ENCODE assay signal across 16 mouse cellular contexts in the genomic region with DNA sequence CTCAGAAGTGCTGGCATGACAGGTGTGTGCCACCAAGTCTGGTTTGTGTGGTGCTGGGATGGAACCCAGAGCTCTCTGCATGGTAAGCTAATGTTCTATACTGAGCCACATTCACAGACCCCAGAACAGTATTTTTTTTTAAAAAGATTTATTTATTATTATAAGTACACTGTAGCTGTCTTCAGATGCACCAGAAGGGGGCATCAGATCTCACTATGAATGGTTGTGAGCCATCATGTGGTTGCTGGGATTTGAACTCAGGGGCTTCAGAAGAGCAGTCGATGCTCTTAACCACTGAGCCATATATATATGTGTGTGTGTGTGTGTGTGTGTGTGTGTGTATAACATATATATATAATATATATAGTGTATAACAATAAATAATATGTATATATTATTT. TPM values are rescaled to one million over a fixed set of nuclear protein-coding genes. Genes with fewer than 3 reads are reported as not detected.
DNase-seq lines count a peak whose midpoint lies in the region; ATAC-seq and TF ChIP-seq lines count a peak whose summit lies in the region.
"Had no signal": no experiment of that assay in that cellular context is flagged by ENCODE, and none has a peak within 500 bp of the region (broad histone marks: within the 10 kb centered on the region; RNA-seq: fewer than 3 reads in every experiment).

No protein-coding gene starts in this region.

- no peak overlapping the region for H3K4me3 ChIP-seq in hindbrain, embryonic 10.5 days
- no peak overlapping the region for H3K4me3 ChIP-seq in hindbrain, embryonic 16.5 days (ENCODE audit: low read length)
- no peak overlapping the region for H3K4me3 ChIP-seq in lung, postnatal 0 days (ENCODE audit: low read depth, low read length)
- H3K4me3 ChIP-seq: midbrain, embryonic 13.5 days had no signal

- no peaks in the 10 kb centered on the region for H3K9me3 ChIP-seq in hindbrain, embryonic 10.5 days
- H3K9me3 ChIP-seq in hindbrain, embryonic 16.5 days (ENCODE audit: control insufficient read depth, low read length) = no peaks in the 10 kb centered on the region
- H3K9me3 ChIP-seq in lung, postnatal 0 days (ENCODE audit: low read length) = no peaks in the 10 kb centered on the region
- H3K9me3 ChIP-seq: kidney, embryonic 15.5 days; liver, embryonic 12.5 days; midbrain, embryonic 13.5 days had no signal

- H3K9ac ChIP-seq in hindbrain, embryonic 16.5 days (ENCODE audit: low read depth, low read length) = no peak overlapping the region
- no peak overlapping the region for H3K9ac ChIP-seq in lung, postnatal 0 days (replicated peaks; ENCODE audit: low read depth)
- H3K9ac ChIP-seq: kidney, embryonic 15.5 days; liver, embryonic 12.5 days had no signal

- no peak for ATAC-seq in hindbrain, embryonic 16.5 days
- ATAC-seq in lung, postnatal 0 days = no peak
- ATAC-seq: forebrain, embryonic 14.5 days; liver, embryonic 12.5 days; midbrain, embryonic 13.5 days had no signal

- no peaks in the 10 kb centered on the region for H3K27me3 ChIP-seq in hindbrain, embryonic 10.5 days (ENCODE audit: insufficient read depth, poor library complexity, severe bottlenecking)
- no peaks in the 10 kb centered on the region for H3K27me3 ChIP-seq in hindbrain, embryonic 16.5 days (replicated peaks; ENCODE audit: control insufficient read depth, insufficient read depth, low read length)
- H3K27me3 ChIP-seq in lung, postnatal 0 days (replicated peaks; ENCODE audit: insufficient read depth, low read length) = no peaks in the 10 kb centered on the region
- H3K27me3 ChIP-seq: kidney, embryonic 15.5 days; liver, embryonic 12.5 days; midbrain, embryonic 13.5 days had no signal

- no peak for TF ChIP-seq EP300 in lung, postnatal 0 days (IDR thresholded peaks at IDR 0.05)

- no peak for DNase-seq in hindbrain, embryonic 10.5 days (ENCODE audit: low spot score)
- no peak for DNase-seq in lung, postnatal 0 days (ENCODE audit: low spot score)
- no peak for DNase-seq in lung, postnatal 25 days (ENCODE audit: low spot score)
- peak; percentile 39 for DNase-seq in NIH3T3 (ENCODE audit: low read depth)
- DNase-seq in ovary, postnatal 14 days (ENCODE audit: low spot score) = no peak
- no peak for DNase-seq in left cerebral cortex, adult 8-10 months (ENCODE audit: low spot score in 2 of 2)
- DNase-seq: adrenal gland, postnatal 10 days; cerebellum, adult 9-10 months; heart, postnatal 14 days; lung, postnatal 4 days; thymus, postnatal 4 days had no signal

- H3K4me1 ChIP-seq in hindbrain, embryonic 10.5 days (replicated peaks) = peaks cover 11% of the 10 kb centered on the region
- H3K4me1 ChIP-seq in hindbrain, embryonic 16.5 days (ENCODE audit: control insufficient read depth, insufficient read depth, low read depth, low read length) = peaks cover 4% of the 10 kb centered on the region; the same call in 1 of the 2 replicates
- peaks cover 6% of the 10 kb centered on the region; the same call in 1 of the 2 replicates for H3K4me1 ChIP-seq in lung, postnatal 0 days (ENCODE audit: insufficient read depth, low read depth, low read length)

- H3K27ac ChIP-seq in hindbrain, embryonic 10.5 days = peak overlapping the region; percentile 96
- no peak overlapping the region for H3K27ac ChIP-seq in hindbrain, embryonic 16.5 days (ENCODE audit: low read depth, low read length)
- no peak overlapping the region for H3K27ac ChIP-seq in lung, postnatal 0 days (ENCODE audit: low read length)

- WGBS in hindbrain, embryonic 10.5 days = 86% methylated on average over 1 of the region's 1 CpGs
- 100% methylated on average over 1 of the region's 1 CpGs for WGBS in hindbrain, embryonic 16.5 days
- 96% methylated on average over 1 of the region's 1 CpGs for WGBS in lung, postnatal 0 days

- no peak overlapping the region for H3K4me2 ChIP-seq in hindbrain, embryonic 16.5 days (ENCODE audit: low read length)
- no peak overlapping the region for H3K4me2 ChIP-seq in lung, postnatal 0 days (replicated peaks; ENCODE audit: low read depth, low read length)

- no peaks in the 10 kb centered on the region for H3K36me3 ChIP-seq in hindbrain, embryonic 10.5 days
- no peaks in the 10 kb centered on the region for H3K36me3 ChIP-seq in hindbrain, embryonic 16.5 days (ENCODE audit: control insufficient read depth, insufficient read depth, low read length)
- no peaks in the 10 kb centered on the region for H3K36me3 ChIP-seq in lung, postnatal 0 days (ENCODE audit: insufficient read depth, low read length)
- H3K36me3 ChIP-seq: kidney, embryonic 15.5 days; liver, embryonic 12.5 days; midbrain, embryonic 13.5 days had no signal

- TF ChIP-seq CTCF in lung, postnatal 0 days (IDR thresholded peaks at IDR 0.05) = peak; percentile 34

RNA-seq across cellular contexts. Expression of a gene that starts 1.4 kb away (rescaled TPM):
- polyA plus RNA-seq in hindbrain, embryonic 10.5 days (2016; fragmentation: Nextera tagmentation; extraction: Ambion mirVana) = 4.4 TPM in 2 replicates
- 4.2 and 4.3 TPM in 2 replicates for polyA plus RNA-seq in hindbrain, embryonic 16.5 days (2015; fragmentation: Nextera tagmentation; extraction: Ambion mirVana)
- polyA plus RNA-seq in lung, postnatal 0 days (2015; fragmentation: Nextera tagmentation; extraction: Ambion mirVana) = 7.8 and 9.1 TPM in 2 replicates
- total RNA-seq in left cerebral cortex, adult 8-10 months (2022) = 1 to 10 TPM in 1 of 4 experiments, under 1 TPM in 3; 0.41 to 1.0 (median 0.90) TPM

RNA-seq across cellular contexts. Expression of a gene that starts 1.8 kb away (rescaled TPM):
- not detected in 2 replicates for polyA plus RNA-seq in hindbrain, embryonic 10.5 days (2016; fragmentation: Nextera tagmentation; extraction: Ambion mirVana)
- polyA plus RNA-seq in hindbrain, embryonic 16.5 days (2015; fragmentation: Nextera tagmentation; extraction: Ambion mirVana) = 0.39 and 0.60 TPM in 2 replicates
- not detected in 2 replicates for polyA plus RNA-seq in lung, postnatal 0 days (2015; fragmentation: Nextera tagmentation; extraction: Ambion mirVana)
- under 1 TPM in 1 of 4 experiments, not detected in 3; 0.30 TPM for total RNA-seq in left cerebral cortex, adult 8-10 months (2022)
- total RNA-seq: heart, postnatal 14 days had no signal
- polyA plus RNA-seq: kidney, embryonic 15.5 days; liver, embryonic 12.5 days had no signal

RNA-seq across cellular contexts. Expression of a gene that starts 24.1 kb away (rescaled TPM):
- polyA plus RNA-seq in hindbrain, embryonic 10.5 days (2016; fragmentation: Nextera tagmentation; extraction: Ambion mirVana) = 74.1 and 98.1 TPM in 2 replicates
- polyA plus RNA-seq in hindbrain, embryonic 16.5 days (2015; fragmentation: Nextera tagmentation; extraction: Ambion mirVana) = 55.3 and 65.3 TPM in 2 replicates
- 29.8 and 31.6 TPM in 2 replicates for polyA plus RNA-seq in lung, postnatal 0 days (2015; fragmentation: Nextera tagmentation; extraction: Ambion mirVana)
- total RNA-seq in left cerebral cortex, adult 8-10 months (2022) = 10 to 100 TPM; 30.8 to 36.0 (median 31.9) TPM

RNA-seq across cellular contexts. Expression of a gene that starts 31.4 kb away (rescaled TPM):
- 63.4 and 73.9 TPM in 2 replicates for polyA plus RNA-seq in hindbrain, embryonic 10.5 days (2016; fragmentation: Nextera tagmentation; extraction: Ambion mirVana)
- polyA plus RNA-seq in hindbrain, embryonic 16.5 days (2015; fragmentation: Nextera tagmentation; extraction: Ambion mirVana) = 113 and 119 TPM in 2 replicates
- 38.5 and 40.0 TPM in 2 replicates for polyA plus RNA-seq in lung, postnatal 0 days (2015; fragmentation: Nextera tagmentation; extraction: Ambion mirVana)
- total RNA-seq in left cerebral cortex, adult 8-10 months (2022) = 100 to 1,000 TPM in 1 of 4 experiments, 10 to 100 TPM in 3; 85.3 to 100 (median 94.8) TPM

RNA-seq across cellular contexts. Expression of a gene that starts 46.3 kb away (rescaled TPM):
- polyA plus RNA-seq in hindbrain, embryonic 10.5 days (2016; fragmentation: Nextera tagmentation; extraction: Ambion mirVana) = 22.4 and 23.1 TPM in 2 replicates
- 43.1 and 52.0 TPM in 2 replicates for polyA plus RNA-seq in hindbrain, embryonic 16.5 days (2015; fragmentation: Nextera tagmentation; extraction: Ambion mirVana)
- polyA plus RNA-seq in lung, postnatal 0 days (2015; fragmentation: Nextera tagmentation; extraction: Ambion mirVana) = 18.1 and 19.0 TPM in 2 replicates
- 10 to 100 TPM; 62.6 to 70.7 (median 67.0) TPM for total RNA-seq in left cerebral cortex, adult 8-10 months (2022)
